Mouse (Mus musculus): ENCODE results near the gene Ppp1r9a. TPM values are rescaled to one million over a fixed set of nuclear protein-coding genes. Genes with fewer than 3 reads are reported as not detected.

Gene Ppp1r9a
- polyA plus RNA-seq, 1 experiment: 1.1 TPM

DNA sequence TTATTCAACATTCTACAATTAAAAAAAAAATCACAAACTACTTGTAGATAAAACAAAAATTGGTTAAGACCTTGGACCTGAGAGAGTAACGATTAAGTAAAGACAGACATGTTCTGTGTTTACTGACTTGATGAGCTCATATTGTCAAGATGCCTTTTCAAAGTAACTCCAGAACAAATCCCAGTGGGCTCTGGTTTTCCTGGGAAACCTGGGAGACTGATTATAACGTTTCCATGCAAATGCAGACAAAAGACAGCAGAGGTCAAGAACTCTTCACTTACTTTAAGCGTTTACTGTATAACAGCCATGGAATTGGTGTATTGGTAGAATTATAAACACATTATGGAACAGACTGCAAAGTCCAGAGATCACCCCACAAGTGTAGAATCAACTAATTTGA is 172.0 kb downstream of the Ppp1r9a start:
- TF ChIP-seq POLR2A (IDR thresholded peaks at IDR 0.05; ENCODE audit: low read depth, low read length) (no peak), CTCF (IDR thresholded peaks at IDR 0.05; ENCODE audit: extremely low read depth, insufficient read length, insufficient replicate concordance, low read depth, low read length) (no peak)
- Histone ChIP-seq H3K4me3 (ENCODE audit: low read depth, low read length) (no peak overlapping the region), H3K27me3 (ENCODE audit: control insufficient read depth, insufficient read depth, low read length) (no peaks in the 10 kb centered on the region; the same call in 1 of the 2 replicates), H3K36me3 (ENCODE audit: control insufficient read depth, insufficient read depth, low read length) (no peaks in the 10 kb centered on the region), H3K4me1 (ENCODE audit: control insufficient read depth, insufficient read depth, insufficient read length, low read length) (no peaks in the 10 kb centered on the region), H3K27ac (ENCODE audit: insufficient read depth, low read depth, low read length) (no peak overlapping the region)
- WGBS: 79% methylated on average over 3 of the region's 3 CpGs

DNA sequence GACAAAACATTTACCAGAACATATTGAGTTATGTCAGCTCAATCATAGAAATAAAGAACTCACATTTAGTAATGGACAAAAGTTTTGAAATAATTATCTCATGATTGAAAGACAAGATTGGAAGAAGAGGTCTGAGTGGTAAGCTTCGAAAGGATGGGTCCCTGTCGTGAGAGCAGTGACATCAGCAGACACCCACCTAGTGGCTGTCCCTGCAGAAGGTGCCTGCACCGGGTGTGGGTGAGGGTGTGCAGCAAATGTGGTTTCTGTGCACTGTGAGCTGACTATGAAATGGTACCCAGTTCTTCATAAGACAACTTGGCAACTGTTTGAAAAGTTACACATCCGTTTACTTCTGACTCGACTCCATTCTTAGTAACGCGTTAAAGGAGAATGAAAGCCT is 173.0 kb downstream of the Ppp1r9a start:
- H3K4me1 ChIP-seq (ENCODE audit: control insufficient read depth, insufficient read depth, insufficient read length, low read length): no peaks in the 10 kb centered on the region
- H3K36me3 ChIP-seq (ENCODE audit: control insufficient read depth, insufficient read depth, low read length): no peaks in the 10 kb centered on the region
- 87% methylated on average over 7 of the region's 7 CpGs for WGBS
- H3K27me3 ChIP-seq (ENCODE audit: control insufficient read depth, insufficient read depth, low read length): no peaks in the 10 kb centered on the region; the same call in 1 of the 2 replicates
- H3K27ac ChIP-seq (ENCODE audit: insufficient read depth, low read depth, low read length): no peak overlapping the region
- no peak overlapping the region for H3K4me3 ChIP-seq (ENCODE audit: low read depth, low read length)
- TF ChIP-seq POLR2A (IDR thresholded peaks at IDR 0.05; ENCODE audit: low read depth, low read length) (no peak), CTCF (IDR thresholded peaks at IDR 0.05; ENCODE audit: extremely low read depth, insufficient read length, insufficient replicate concordance, low read depth, low read length) (no peak)

DNA sequence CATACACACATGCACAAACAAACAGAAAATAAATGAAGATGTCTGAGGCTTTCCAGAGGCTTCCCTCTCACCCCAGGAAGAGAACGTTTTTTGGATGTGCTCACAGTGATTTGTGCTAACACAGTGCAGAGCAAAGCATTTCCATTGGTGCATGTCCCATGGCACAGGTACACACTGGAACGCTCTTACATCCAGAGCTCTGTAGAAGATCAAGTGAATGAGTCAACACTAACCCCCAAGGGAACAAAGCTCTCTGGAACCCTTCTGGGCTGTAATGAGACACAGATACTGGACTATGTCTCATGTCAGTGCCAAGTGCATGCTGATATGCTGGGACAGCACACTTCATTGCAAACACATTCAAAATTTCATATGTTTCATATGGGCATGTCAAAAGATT is 175.3 kb downstream of the Ppp1r9a start:
- no peaks in the 10 kb centered on the region for H3K4me1 ChIP-seq (ENCODE audit: control insufficient read depth, insufficient read depth, insufficient read length, low read length)
- WGBS: 83% methylated on average over 2 of the region's 2 CpGs
- no peaks in the 10 kb centered on the region for H3K36me3 ChIP-seq (ENCODE audit: control insufficient read depth, insufficient read depth, low read length)
- H3K4me3 ChIP-seq (ENCODE audit: low read depth, low read length): no peak overlapping the region
- H3K27me3 ChIP-seq (ENCODE audit: control insufficient read depth, insufficient read depth, low read length): no peaks in the 10 kb centered on the region
- TF ChIP-seq CTCF (IDR thresholded peaks at IDR 0.05; ENCODE audit: extremely low read depth, insufficient read length, insufficient replicate concordance, low read depth, low read length) (no peak), POLR2A (IDR thresholded peaks at IDR 0.05; ENCODE audit: low read depth, low read length) (no peak)
- H3K27ac ChIP-seq (ENCODE audit: insufficient read depth, low read depth, low read length): no peak overlapping the region

DNA sequence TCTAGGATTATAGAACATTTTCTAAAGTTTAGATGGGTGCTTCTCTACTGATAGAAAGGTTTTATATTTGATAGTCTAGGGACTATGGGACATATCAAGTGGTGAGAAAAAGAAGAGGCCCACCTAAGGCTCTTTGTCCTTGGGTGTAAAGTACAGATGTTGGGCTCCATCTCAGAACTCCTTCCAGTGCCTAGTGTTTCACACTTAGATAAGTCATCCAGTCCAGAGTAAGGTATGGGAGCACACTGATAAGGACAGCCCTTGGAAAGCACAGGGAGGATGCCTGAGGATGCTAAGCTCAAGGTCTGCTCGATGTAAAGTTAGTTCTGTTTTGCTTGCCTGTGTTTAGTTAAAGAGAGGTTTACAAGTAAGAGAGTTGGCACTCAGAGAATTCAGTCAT is 176.4 kb downstream of the Ppp1r9a start:
- TF ChIP-seq CTCF (IDR thresholded peaks at IDR 0.05; ENCODE audit: extremely low read depth, insufficient read length, insufficient replicate concordance, low read depth, low read length): no peak
- no peak for TF ChIP-seq POLR2A (IDR thresholded peaks at IDR 0.05; ENCODE audit: low read depth, low read length)
- H3K36me3 ChIP-seq (ENCODE audit: control insufficient read depth, insufficient read depth, low read length): no peaks in the 10 kb centered on the region
- 77% methylated on average over 1 of the region's 1 CpGs for WGBS
- no peak overlapping the region for H3K27ac ChIP-seq (ENCODE audit: insufficient read depth, low read depth, low read length)
- H3K4me1 ChIP-seq (ENCODE audit: control insufficient read depth, insufficient read depth, insufficient read length, low read length): no peaks in the 10 kb centered on the region
- no peaks in the 10 kb centered on the region for H3K27me3 ChIP-seq (ENCODE audit: control insufficient read depth, insufficient read depth, low read length)
- H3K4me3 ChIP-seq (ENCODE audit: low read depth, low read length): no peak overlapping the region

DNA sequence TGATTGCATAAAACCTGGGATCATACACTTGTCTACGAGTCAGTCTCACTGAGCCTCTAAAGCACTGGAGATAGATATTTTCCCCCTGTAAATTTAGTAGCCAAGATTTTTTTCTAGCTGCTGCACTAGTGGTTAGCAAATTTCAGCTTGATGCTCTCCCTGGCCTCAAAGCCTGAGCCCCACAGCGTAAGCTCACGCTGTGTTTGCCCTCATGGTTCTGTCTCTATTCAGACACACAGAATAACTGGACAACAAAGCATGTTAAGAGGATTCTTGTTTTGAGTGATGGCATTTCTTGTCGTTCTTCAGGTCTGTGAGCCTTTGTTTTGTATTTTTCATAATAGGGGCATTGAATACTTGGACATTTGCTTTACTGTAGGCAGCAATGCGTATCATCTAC is 177.4 kb downstream of the Ppp1r9a start:
- no peak overlapping the region for H3K27ac ChIP-seq (ENCODE audit: insufficient read depth, low read depth, low read length)
- no peaks in the 10 kb centered on the region for H3K27me3 ChIP-seq (ENCODE audit: control insufficient read depth, insufficient read depth, low read length)
- 95% methylated on average over 5 of the region's 5 CpGs for WGBS
- H3K4me1 ChIP-seq (ENCODE audit: control insufficient read depth, insufficient read depth, insufficient read length, low read length): no peaks in the 10 kb centered on the region
- H3K36me3 ChIP-seq (ENCODE audit: control insufficient read depth, insufficient read depth, low read length): no peaks in the 10 kb centered on the region
- no peak overlapping the region for H3K4me3 ChIP-seq (ENCODE audit: low read depth, low read length)
- no peak for TF ChIP-seq CTCF (IDR thresholded peaks at IDR 0.05; ENCODE audit: extremely low read depth, insufficient read length, insufficient replicate concordance, low read depth, low read length)
- no peak for TF ChIP-seq POLR2A (IDR thresholded peaks at IDR 0.05; ENCODE audit: low read depth, low read length)

DNA sequence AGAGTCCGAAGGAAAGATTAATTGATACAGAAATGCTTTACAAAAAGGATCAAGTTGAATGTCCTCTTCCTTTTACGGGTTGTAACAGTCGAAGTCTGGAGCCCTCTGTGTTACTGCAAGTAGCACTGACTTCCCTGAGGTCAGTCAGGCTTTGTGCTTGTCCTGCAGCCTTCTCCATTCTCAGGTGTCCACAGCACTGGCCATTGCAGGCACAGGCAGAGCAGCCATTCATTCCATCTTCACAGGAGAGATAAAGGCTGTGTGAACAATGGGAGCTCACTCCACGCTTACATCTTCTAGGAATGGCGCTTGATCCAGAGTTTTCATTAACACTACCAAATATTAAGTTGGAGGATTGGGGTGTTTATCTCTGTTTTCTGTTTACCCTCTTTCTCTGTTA is 177.8 kb downstream of the Ppp1r9a start:
- 90% methylated on average over 5 of the region's 5 CpGs for WGBS
- H3K36me3 ChIP-seq (ENCODE audit: control insufficient read depth, insufficient read depth, low read length): no peaks in the 10 kb centered on the region
- H3K27me3 ChIP-seq (ENCODE audit: control insufficient read depth, insufficient read depth, low read length): no peaks in the 10 kb centered on the region
- H3K27ac ChIP-seq (ENCODE audit: insufficient read depth, low read depth, low read length): no peak overlapping the region
- no peaks in the 10 kb centered on the region for H3K4me1 ChIP-seq (ENCODE audit: control insufficient read depth, insufficient read depth, insufficient read length, low read length)
- H3K4me3 ChIP-seq (ENCODE audit: low read depth, low read length): no peak overlapping the region
- TF ChIP-seq CTCF (IDR thresholded peaks at IDR 0.05; ENCODE audit: extremely low read depth, insufficient read length, insufficient replicate concordance, low read depth, low read length): no peak
- TF ChIP-seq POLR2A (IDR thresholded peaks at IDR 0.05; ENCODE audit: low read depth, low read length): no peak

DNA sequence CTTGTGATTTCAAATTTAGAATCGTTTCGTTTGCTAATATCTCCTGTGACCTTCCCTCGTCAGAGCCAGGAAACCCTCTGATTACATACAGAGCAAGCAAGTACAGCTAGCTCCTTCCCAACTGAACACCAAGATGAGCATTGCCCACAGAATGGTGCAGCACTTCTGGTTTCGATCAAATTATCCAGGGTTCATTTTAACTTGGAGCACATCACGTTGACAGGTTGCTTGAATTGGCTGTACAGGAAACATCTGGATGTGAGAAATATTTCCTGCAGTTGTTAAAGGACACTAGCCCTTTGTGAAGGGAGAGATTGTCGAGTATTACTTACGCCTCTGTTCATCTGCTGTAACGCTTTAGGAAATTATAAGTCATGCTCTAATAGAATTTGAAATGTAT is 178.4 kb downstream of the Ppp1r9a start:
- Histone ChIP-seq H3K27me3 (ENCODE audit: control insufficient read depth, insufficient read depth, low read length) (no peaks in the 10 kb centered on the region), H3K4me3 (ENCODE audit: low read depth, low read length) (no peak overlapping the region), H3K36me3 (ENCODE audit: control insufficient read depth, insufficient read depth, low read length) (no peaks in the 10 kb centered on the region), H3K27ac (ENCODE audit: insufficient read depth, low read depth, low read length) (no peak overlapping the region), H3K4me1 (ENCODE audit: control insufficient read depth, insufficient read depth, insufficient read length, low read length) (no peaks in the 10 kb centered on the region)
- WGBS: 61% methylated on average over 8 of the region's 8 CpGs
- TF ChIP-seq POLR2A (IDR thresholded peaks at IDR 0.05; ENCODE audit: low read depth, low read length) (no peak), CTCF (IDR thresholded peaks at IDR 0.05; ENCODE audit: extremely low read depth, insufficient read length, insufficient replicate concordance, low read depth, low read length) (no peak)

DNA sequence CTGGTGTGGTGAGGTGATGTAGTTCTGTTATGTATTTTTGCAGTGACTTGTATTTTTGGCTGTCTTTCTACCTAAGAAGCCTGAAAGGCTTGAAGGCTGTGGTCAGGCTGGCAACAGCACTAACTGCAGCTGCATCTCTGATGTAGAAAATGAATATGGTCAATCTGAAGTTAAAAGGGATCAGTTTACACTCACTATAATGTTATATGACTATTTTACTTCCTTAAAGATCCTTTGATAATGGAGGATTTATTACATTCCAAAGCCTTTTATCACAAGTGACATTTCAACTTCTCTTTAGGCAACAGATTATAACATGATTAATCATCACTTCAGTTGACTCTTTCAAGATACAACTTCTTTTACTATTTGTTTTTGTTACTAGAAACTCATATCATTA is 179.4 kb downstream of the Ppp1r9a start:
- no peak for TF ChIP-seq POLR2A (IDR thresholded peaks at IDR 0.05; ENCODE audit: low read depth, low read length)
- no peak for TF ChIP-seq CTCF (IDR thresholded peaks at IDR 0.05; ENCODE audit: extremely low read depth, insufficient read length, insufficient replicate concordance, low read depth, low read length)
- no peaks in the 10 kb centered on the region for H3K4me1 ChIP-seq (ENCODE audit: control insufficient read depth, insufficient read depth, insufficient read length, low read length)
- H3K27ac ChIP-seq (ENCODE audit: insufficient read depth, low read depth, low read length): no peak overlapping the region
- H3K27me3 ChIP-seq (ENCODE audit: control insufficient read depth, insufficient read depth, low read length): no peaks in the 10 kb centered on the region
- H3K36me3 ChIP-seq (ENCODE audit: control insufficient read depth, insufficient read depth, low read length): no peaks in the 10 kb centered on the region
- H3K4me3 ChIP-seq (ENCODE audit: low read depth, low read length): no peak overlapping the region
